Mouse (Mus musculus): ENCODE measurements around the gene Dusp3. TPM values are rescaled to one million over a fixed set of nuclear protein-coding genes. Genes with fewer than 3 reads are reported as not detected.
"Not testable (repeated sequence)": the region's sequence is repeated elsewhere in the genome, so short reads cannot be mapped to it uniquely, and the experiment has no call there.

The Dusp3 gene
- polyA plus RNA-seq, 1 experiment from 2014 or later = 11.7 TPM

DNA sequence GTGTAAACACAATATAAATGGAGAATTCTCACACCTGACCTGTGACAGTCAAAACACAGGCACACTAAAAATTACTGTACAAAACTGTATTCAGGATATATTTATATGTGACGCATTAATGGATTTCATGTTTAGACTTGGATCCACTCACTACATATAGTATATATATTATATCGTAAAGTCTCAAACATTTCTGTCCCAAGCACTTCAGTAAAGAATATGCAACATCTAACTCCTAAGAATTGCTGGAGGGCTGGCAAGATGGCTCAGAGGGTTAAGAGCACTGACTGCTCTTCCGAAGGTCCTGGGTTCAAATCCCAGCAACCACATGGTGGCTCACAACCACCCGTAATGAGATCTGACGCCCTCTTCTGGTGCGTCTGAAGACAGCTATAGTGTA, 1.4 kb downstream of the Dusp3 start:
- H3K36me3 ChIP-seq (replicated peaks); DNase-seq (ENCODE audit: low spot score); H3K27ac ChIP-seq (replicated peaks); H3K4me3 ChIP-seq; H3K9me3 ChIP-seq: not testable (repeated sequence)
- 70% methylated on average over 6 of the region's 6 CpGs for WGBS
- H3K4me1 ChIP-seq = peaks cover 43% of the 10 kb centered on the region
- peaks cover 45% of the 10 kb centered on the region for H3K27me3 ChIP-seq (replicated peaks; ENCODE audit: low read depth, poor library complexity, severe bottlenecking)

DNA sequence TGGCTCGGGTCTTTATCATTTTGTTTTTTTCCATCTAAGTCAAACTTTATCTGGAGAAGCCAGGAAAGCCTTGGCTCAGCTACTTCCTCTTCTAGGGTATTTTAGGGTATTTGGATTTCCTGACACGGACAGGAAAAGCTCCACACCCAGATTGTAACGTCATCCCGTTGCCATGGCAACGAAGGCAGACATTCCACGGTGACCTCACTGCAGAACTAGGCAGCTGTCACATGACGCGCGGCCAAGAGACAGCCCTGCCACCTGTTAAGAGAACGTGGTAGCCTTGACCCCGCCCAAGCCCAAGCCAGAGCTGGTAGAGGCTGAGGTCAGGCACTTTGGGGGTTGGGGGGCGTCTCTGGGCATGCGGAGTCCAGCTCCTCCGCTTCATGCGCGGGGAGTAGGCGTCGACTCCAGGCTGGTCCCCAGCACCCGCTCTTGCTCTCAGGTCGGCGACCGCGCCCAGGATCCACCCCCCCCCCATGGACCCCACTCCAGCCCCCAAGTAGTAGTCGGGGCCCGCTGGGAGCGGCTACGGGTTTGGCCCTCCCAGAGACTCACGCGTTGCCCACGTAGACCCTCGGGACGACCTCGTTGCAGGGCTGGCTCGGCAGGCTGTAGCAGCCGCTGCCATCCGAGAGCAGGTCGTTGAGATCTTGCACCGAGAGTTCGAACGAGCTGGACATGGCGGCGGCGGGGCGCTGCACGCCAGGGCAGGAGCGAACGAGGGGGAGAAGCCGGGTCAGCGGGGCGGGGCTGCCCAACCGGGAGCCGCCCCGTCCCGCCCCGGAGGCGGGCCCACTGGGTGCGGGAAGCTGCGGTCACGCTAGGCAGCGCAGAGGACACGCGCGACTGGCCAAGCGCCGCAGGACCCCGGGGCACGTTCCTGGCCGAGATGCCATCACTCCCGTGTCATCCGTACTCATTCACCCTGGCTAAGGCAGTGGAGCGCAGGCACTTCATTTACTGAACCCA, 2.5 kb downstream of the Dusp3 start, which contains the start of gene Cfap97d1:
Gene Cfap97d1 (plus strand): TSS at position 226 of the 972 bp plus-strand sequence.
- peak within 1 kb of the TSS; percentile 86 for H3K27ac ChIP-seq (replicated peaks)
- peaks cover 44% of the 10 kb centered on the region for H3K4me1 ChIP-seq
- DNase-seq (ENCODE audit: low spot score) = peak; percentile 92
- 0 out of 2 replicates have a peak, but pooled peaks cover 6% of the 10 kb centered on the region for H3K36me3 ChIP-seq (replicated peaks)
- H3K27me3 ChIP-seq (replicated peaks; ENCODE audit: low read depth, poor library complexity, severe bottlenecking) = peaks cover 37% of the 10 kb centered on the region
- WGBS = under 1% methylated on average over 71 of the region's 71 CpGs
- H3K9me3 ChIP-seq = no peaks in the 10 kb centered on the region
- H3K4me3 ChIP-seq = peak within 1 kb of the TSS; percentile 80

DNA sequence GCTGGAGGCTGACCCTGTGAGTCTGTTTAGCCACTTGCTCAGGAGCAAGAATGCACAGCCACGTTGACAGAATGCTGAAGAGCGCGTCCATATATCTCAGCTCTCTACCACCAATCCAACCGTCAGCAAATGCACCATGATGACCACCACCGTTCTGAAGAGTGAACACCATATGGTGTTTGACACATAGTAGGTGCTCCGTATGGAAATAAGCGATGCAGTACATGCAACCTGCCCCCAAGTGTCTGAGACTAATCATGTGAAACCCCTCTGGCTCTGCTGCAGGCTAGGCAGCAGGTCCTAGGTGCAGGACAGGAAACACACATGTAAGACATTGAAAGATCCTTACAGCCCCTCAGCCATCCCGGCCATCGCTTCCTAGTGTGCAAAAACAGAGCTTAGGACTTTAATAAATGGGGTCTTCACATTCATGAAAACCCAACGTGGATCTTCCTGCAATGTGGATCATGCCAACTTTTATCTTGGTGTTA, 3.3 kb downstream of the Dusp3 start:
- 74% methylated on average over 10 of the region's 10 CpGs for WGBS
- peak overlapping the region; percentile 80 for H3K4me3 ChIP-seq
- peaks cover 35% of the 10 kb centered on the region for H3K27me3 ChIP-seq (replicated peaks; ENCODE audit: low read depth, poor library complexity, severe bottlenecking)

DNA sequence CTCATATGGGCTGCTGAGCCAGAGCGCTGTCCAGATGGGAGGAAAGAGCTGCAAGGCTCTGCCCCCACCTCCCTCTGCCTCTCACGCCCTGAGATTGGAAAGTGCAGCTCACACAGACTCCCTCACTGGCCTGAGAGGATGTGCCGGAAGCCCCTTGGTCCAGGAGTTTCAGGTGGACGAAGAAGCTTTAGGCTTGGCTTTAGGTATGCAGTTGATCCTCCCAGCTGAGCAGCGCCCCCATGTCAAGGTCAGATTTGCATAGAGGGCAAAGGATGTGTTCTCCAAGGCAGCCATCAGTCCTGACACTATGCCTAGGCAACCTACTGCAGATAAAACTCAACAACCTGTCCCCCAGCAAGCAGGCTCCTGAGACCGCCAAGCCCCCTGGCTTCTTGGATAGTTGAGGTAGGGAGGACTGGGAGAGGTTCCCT, 3.8 kb downstream of the Dusp3 start:
- H3K27ac ChIP-seq (replicated peaks) = peak overlapping the region; percentile 27
- H3K27me3 ChIP-seq (replicated peaks; ENCODE audit: low read depth, poor library complexity, severe bottlenecking) = peaks cover 31% of the 10 kb centered on the region
- peaks cover 48% of the 10 kb centered on the region for H3K4me1 ChIP-seq
- DNase-seq (ENCODE audit: low spot score) = no peak
- 0 out of 2 replicates have a peak, but pooled peaks cover 6% of the 10 kb centered on the region for H3K36me3 ChIP-seq (replicated peaks)
- H3K4me3 ChIP-seq = peak overlapping the region; percentile 80
- 55% methylated on average over 6 of the region's 6 CpGs for WGBS
- H3K9me3 ChIP-seq = no peaks in the 10 kb centered on the region

More for the DNA sequence above, 3.3 kb downstream of the Dusp3 start:
- Histone ChIP-seq H3K27ac (replicated peaks) (peak overlapping the region; percentile 27), H3K36me3 (replicated peaks) (0 out of 2 replicates have a peak, but pooled peaks cover 6% of the 10 kb centered on the region), H3K4me1 (peaks cover 44% of the 10 kb centered on the region), H3K9me3 (no peaks in the 10 kb centered on the region)
- DNase-seq (ENCODE audit: low spot score) = no peak

DNA sequence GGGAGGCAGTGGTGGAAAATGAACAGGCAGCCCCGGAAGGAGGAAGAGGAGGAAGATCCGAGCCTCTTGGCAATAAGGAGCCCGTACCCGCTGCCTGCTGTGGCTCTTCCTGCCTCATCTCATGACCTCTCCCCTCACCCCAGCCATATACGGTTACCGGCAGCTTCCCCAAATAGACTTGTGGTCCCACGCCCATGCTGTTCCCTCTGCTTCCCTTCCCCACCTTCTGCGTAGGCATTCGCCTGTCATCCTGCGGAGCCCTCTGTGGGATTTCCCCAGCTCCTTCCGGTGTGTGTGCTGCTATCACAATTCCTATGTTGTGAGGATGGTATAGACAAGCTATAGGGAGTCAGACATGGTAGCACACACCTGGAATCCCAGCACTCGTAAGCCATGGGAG, 5.0 kb downstream of the Dusp3 start:
- Histone ChIP-seq H3K9me3 (no peaks in the 10 kb centered on the region), H3K27ac (replicated peaks) (no peak overlapping the region), H3K36me3 (replicated peaks) (0 out of 2 replicates have a peak, but pooled peaks cover 6% of the 10 kb centered on the region), H3K4me3 (no peak overlapping the region), H3K27me3 (replicated peaks; ENCODE audit: low read depth, poor library complexity, severe bottlenecking) (peaks cover 20% of the 10 kb centered on the region), H3K4me1 (peaks cover 57% of the 10 kb centered on the region)
- 76% methylated on average over 12 of the region's 12 CpGs for WGBS
- no peak for DNase-seq (ENCODE audit: low spot score)

DNA sequence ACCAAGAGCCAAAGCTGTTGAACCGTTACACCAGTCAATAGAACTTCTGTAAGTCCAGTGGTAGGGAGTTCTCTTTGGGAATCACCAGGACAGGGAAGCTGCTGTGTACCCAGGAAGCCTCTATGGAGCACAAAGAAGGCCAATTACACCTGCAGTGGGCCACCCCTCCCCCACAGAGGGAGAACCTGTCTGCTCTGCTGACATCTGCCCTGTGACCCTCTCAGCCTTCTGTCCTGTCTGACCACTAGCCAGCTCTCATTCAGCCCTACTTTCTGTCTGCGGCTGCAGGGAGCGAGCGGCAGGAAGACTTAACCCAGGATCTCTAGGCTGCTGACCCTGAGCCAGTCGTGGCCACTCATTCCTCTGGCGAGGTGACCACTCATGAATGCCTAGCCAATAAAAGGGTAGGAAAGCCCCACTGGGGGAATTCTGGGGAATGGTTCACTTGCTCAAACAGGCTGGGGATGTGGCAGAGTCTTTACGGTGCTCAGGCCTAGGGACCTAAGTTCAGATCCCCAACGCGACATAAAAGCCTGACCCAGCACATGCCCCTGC, 6.1 kb downstream of the Dusp3 start:
- WGBS = 71% methylated on average over 9 of the region's 9 CpGs
- no peak overlapping the region for H3K27ac ChIP-seq (replicated peaks)
- H3K27me3 ChIP-seq (replicated peaks; ENCODE audit: low read depth, poor library complexity, severe bottlenecking) = peaks cover 14% of the 10 kb centered on the region
- 0 out of 2 replicates have a peak overlapping the region, but pooled peaks have one; percentile 2 for H3K4me3 ChIP-seq
- no peak for DNase-seq (ENCODE audit: low spot score)
- H3K36me3 ChIP-seq (replicated peaks) = 0 out of 2 replicates have a peak, but pooled peaks cover 6% of the 10 kb centered on the region
- H3K9me3 ChIP-seq = no peaks in the 10 kb centered on the region
- H3K4me1 ChIP-seq = peaks cover 54% of the 10 kb centered on the region

DNA sequence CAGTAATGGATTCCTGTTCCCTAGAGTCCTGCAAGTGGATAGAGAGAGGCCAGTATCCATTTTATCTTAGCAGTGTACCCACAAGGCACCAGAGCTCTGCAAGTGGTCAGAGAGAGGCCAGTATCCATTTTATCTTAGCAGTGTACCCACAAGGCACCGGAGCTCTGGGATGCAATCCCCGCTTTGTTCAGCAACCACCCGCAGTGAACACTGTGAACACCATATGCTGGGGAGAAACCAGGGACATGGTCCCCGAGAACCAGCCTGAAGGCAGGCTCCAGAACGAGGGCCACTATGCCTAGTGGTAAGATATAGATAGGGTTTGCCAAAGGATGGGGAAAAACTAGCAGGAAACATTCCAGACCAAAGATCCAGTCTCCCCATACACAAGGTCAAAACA, 7.7 kb downstream of the Dusp3 start:
- H3K4me3 ChIP-seq = no peak overlapping the region
- H3K36me3 ChIP-seq (replicated peaks) = peaks cover 9% of the 10 kb centered on the region; the same call in 1 of the 2 replicates
- no peak overlapping the region for H3K27ac ChIP-seq (replicated peaks)
- H3K9me3 ChIP-seq = no peaks in the 10 kb centered on the region
- no peak for DNase-seq (ENCODE audit: low spot score)
- WGBS = 85% methylated on average over 5 of the region's 5 CpGs
- H3K4me1 ChIP-seq = peaks cover 48% of the 10 kb centered on the region
- no peaks in the 10 kb centered on the region for H3K27me3 ChIP-seq (replicated peaks; ENCODE audit: low read depth, poor library complexity, severe bottlenecking)

DNA sequence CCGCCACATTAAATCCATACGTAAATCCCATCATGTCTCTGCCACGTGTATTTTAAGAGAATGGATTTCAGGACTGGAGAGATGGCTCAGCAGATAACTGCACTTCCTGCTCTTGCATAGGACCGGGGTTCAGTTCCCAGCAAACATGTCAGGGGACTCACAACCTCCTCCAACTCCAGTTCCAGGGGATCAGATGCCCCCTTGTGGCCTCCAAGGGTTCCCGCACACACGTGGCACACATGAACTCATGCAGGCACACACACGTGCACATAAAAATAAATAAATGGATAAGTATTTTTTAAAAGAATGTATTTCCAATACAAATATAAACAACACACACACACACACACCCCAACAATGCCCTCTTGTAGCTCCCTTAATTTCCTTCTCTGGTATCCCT, 9.9 kb downstream of the Dusp3 start:
- no peak for DNase-seq (ENCODE audit: low spot score)
- Histone ChIP-seq H3K27ac (replicated peaks) (no peak overlapping the region), H3K27me3 (replicated peaks; ENCODE audit: low read depth, poor library complexity, severe bottlenecking) (no peaks in the 10 kb centered on the region), H3K4me3 (no peak overlapping the region), H3K36me3 (replicated peaks) (peaks cover 9% of the 10 kb centered on the region; the same call in 1 of the 2 replicates), H3K4me1 (peaks cover 29% of the 10 kb centered on the region), H3K9me3 (no peaks in the 10 kb centered on the region)
- 96% methylated on average over 7 of the region's 7 CpGs for WGBS

DNA sequence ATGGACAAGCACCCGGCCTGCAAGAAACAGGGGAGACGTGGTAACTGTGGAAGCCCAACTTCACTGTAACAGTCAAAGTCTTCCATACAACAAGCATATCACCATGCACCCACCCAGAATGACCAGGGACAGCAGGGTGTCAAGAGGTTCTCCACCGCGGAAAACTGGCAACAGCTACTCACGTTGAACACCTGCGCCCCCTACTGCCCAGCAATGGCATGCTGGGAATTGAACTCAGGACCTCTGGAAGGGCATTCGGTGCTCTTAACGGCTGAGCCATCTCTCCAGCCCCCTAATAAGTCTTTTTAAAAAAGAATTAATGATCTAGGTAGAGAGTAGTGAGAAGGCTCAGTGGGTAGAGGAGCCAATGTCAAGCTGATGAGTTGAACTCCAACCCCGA, 11.9 kb downstream of the Dusp3 start:
- WGBS = 50% methylated on average over 9 of the region's 9 CpGs

DNA sequence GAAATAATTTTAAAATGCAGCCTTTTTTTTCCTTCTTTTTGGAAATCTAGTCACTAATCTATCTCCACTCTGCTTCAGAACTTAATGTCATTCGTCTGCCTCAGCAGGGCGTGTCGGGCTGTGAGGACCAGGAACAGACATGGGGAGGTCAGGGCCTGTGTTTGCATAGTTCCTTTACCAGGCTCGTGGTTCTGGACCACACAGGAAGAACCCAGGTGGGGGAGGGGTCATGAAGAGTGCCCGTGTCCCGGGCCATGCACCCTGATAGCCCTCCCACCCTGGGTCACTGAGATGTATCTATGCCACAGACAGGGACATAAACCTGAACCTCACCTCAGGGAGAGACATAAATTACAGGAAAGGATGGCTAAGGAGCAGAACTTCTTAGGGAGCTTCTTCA, 12.6 kb downstream of the Dusp3 start:
- WGBS = 57% methylated on average over 6 of the region's 6 CpGs
- H3K36me3 ChIP-seq (replicated peaks) = peaks cover 3% of the 10 kb centered on the region; the same call in 1 of the 2 replicates
- no peak for DNase-seq (ENCODE audit: low spot score)

More for the DNA sequence above, 11.9 kb downstream of the Dusp3 start:
- Histone ChIP-seq H3K4me1 (peaks cover 18% of the 10 kb centered on the region), H3K27me3 (replicated peaks; ENCODE audit: low read depth, poor library complexity, severe bottlenecking) (no peaks in the 10 kb centered on the region), H3K9me3 (no peaks in the 10 kb centered on the region), H3K27ac (replicated peaks) (no peak overlapping the region), H3K36me3 (replicated peaks) (peaks cover 3% of the 10 kb centered on the region; the same call in 1 of the 2 replicates), H3K4me3 (no peak overlapping the region)
- DNase-seq (ENCODE audit: low spot score) = no peak

DNA sequence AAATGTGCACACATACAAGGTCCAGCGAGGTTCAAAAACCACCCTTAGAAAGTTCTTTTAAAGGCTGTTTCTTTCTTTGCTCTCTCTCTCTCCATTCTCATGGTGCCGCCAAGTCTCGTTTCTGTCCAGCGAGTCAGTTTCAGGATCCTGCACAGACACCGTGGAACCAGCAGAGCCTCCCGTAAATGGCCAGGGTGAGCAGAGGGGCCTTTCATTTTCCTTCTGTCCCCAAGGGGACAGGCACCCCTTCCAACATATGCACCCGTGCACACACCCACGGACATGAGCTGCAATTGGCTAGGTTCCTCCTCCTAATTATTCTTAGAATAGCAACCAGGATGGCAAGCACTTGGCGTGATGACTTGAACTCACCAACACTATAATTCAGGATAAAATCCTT, 13.3 kb downstream of the Dusp3 start:
- 87% methylated on average over 9 of the region's 9 CpGs for WGBS

More for the DNA sequence above, 12.6 kb downstream of the Dusp3 start:
- Histone ChIP-seq H3K4me3 (no peak overlapping the region), H3K4me1 (peaks cover 18% of the 10 kb centered on the region), H3K9me3 (no peaks in the 10 kb centered on the region), H3K27ac (replicated peaks) (0 out of 2 replicates have a peak overlapping the region, but pooled peaks have one; percentile 19), H3K27me3 (replicated peaks; ENCODE audit: low read depth, poor library complexity, severe bottlenecking) (no peaks in the 10 kb centered on the region)

DNA sequence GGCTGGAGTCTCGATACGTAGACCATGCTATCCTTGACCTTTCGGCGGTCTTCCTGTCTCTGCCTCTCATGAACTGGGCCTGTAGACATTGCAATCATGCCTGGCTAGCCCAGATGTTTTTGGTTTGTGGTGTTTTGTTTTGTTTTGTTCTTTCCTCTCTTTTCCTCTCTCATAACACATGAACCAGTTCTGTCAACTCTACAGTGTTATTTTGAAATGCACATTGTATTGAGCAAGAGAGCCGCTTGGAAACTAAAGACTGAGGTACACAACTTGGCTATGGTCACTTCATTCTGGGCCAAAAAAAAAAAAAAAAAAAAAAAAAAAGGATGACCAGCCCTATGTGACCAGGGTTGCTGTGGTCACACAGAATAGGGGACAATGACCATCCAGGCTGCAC, 14.2 kb downstream of the Dusp3 start:
- H3K4me1 ChIP-seq = peaks cover 22% of the 10 kb centered on the region
- H3K27ac ChIP-seq (replicated peaks) = no peak overlapping the region
- DNase-seq (ENCODE audit: low spot score) = no peak
- WGBS = 89% methylated on average over 5 of the region's 5 CpGs
- peaks cover 9% of the 10 kb centered on the region for H3K27me3 ChIP-seq (replicated peaks; ENCODE audit: low read depth, poor library complexity, severe bottlenecking)
- peaks cover 3% of the 10 kb centered on the region; the same call in 1 of the 2 replicates for H3K36me3 ChIP-seq (replicated peaks)
- H3K9me3 ChIP-seq = no peaks in the 10 kb centered on the region
- H3K4me3 ChIP-seq = no peak overlapping the region

More for the DNA sequence above, 13.3 kb downstream of the Dusp3 start:
- Histone ChIP-seq H3K4me1 (peaks cover 21% of the 10 kb centered on the region), H3K27me3 (replicated peaks; ENCODE audit: low read depth, poor library complexity, severe bottlenecking) (peaks cover under 1% of the 10 kb centered on the region), H3K9me3 (no peaks in the 10 kb centered on the region), H3K4me3 (no peak overlapping the region), H3K27ac (replicated peaks) (no peak overlapping the region), H3K36me3 (replicated peaks) (peaks cover 3% of the 10 kb centered on the region; the same call in 1 of the 2 replicates)
- no peak for DNase-seq (ENCODE audit: low spot score)
